Mouse (Mus musculus) thymus, adult 2 months (tissue): ENCODE measurements at regions not wholly inside any gene's neighbourhood (a gene's known extent, or its start where the extent isn't known, plus 50 kb on each side); places are given as distances from the start of the nearest gene placed in this dataset.

Experiments used
- CTCF ChIP-seq: fragments of 200-500 bp; IDR thresholded peaks from 2 replicates; pipeline ENCODE4 v1.5.1; 2012; ENCODE audit warnings: mild to moderate bottlenecking, control low read depth, low read length, moderate library complexity, borderline replicate concordance; ENCODE audit not compliant: control insufficient read depth, poor library complexity, insufficient read depth; ENCODE audit errors: extremely low read depth
- POLR2A ChIP-seq: fragments of 200-500 bp; IDR thresholded peaks from 2 replicates; pipeline ENCODE4 v1.6.1; 2012; ENCODE audit warnings: mild to moderate bottlenecking, low read length, control low read depth, moderate library complexity; ENCODE audit not compliant: control insufficient read depth, poor library complexity, insufficient read depth; ENCODE audit errors: extremely low read depth

- TF ChIP-seq CTCF (no peak), POLR2A (no peak)
Observed at GRCm38 (mm10) chr3:102355352-102355751, 114.4 kb upstream of the Ngf start.
